Mouse (Mus musculus): ENCODE results near the gene Gnb5.

Gnb5 gene

GRCm38 (mm10) chr9:75308621-75309020, 2.5 kb downstream of the Gnb5 start:
- no peak for DNase-seq

- peak; percentile 81 for DNase-seq
Measured at GRCm38 (mm10) chr9:75312008-75312407, 5.9 kb downstream of the Gnb5 start.

DNA sequence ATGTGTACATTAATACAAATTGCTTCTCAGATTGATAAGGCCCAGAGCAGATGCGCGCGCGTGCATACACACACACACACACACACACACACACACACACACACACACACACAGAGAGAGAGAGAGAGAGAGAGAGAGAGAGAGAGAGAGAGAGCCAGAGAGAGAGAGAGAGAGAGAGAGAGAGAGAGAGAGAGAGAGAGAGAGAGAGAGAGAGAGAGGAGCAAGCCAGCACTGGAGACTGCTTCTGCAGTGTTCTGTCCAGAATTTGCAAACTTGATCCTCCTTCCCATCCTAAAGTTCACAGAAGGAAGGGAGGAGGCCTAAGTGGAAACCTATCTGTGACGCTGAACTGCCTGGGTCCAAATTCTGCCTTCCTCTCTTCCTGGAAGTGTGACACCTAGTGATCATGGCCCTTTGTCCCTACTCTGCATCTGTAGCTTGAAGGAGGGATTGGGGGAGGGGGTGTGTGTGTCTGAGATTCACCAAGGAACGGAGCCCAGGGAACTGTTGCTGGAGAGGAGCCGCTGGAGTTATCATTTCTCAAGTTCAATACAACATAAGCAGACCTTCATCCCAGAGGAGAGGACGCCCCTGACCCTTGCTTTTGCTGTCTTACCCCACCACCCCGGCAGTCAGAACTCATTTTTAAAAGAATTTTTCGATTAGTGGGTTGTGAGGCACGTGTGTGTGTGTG, 7.2 kb downstream of the Gnb5 start:
- DNase-seq, result peak; percentile 4

- DNase-seq, result peak; percentile 79
Measured at GRCm38 (mm10) chr9:75313832-75314516, 7.9 kb downstream of the Gnb5 start.

DNA sequence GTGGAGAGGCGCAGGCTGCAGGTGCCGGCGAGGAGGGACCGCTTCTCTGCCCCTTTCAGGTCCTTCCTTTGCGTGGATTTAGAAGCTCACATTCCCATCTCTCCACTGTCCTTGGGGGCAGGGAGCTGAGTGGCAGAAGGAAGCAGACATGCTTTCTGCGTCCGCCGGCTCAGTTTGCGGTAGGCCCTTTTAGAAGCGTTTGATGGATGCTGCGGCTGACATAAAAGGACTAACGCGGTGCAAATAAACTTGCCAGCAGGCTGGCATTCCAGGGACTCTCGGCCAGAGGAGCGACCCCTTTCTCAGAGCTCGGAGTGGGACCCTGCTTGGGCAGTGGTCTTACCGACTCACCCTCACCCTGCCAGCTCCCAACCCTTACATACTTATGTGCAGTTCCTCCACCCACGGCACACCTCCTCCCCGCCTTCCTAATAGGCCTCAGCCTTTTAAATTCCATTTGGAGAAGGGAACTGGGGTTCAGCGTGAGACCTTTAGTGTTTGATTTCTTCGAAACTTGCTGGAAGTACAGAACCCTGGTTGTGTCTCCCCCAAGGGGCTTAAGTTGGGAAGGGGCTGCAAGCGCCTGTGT, 8.5 kb downstream of the Gnb5 start:
- DNase-seq, result no peak

GRCm38 (mm10) chr9:75315238-75315637, 9.2 kb downstream of the Gnb5 start:
- no peak for DNase-seq

DNA sequence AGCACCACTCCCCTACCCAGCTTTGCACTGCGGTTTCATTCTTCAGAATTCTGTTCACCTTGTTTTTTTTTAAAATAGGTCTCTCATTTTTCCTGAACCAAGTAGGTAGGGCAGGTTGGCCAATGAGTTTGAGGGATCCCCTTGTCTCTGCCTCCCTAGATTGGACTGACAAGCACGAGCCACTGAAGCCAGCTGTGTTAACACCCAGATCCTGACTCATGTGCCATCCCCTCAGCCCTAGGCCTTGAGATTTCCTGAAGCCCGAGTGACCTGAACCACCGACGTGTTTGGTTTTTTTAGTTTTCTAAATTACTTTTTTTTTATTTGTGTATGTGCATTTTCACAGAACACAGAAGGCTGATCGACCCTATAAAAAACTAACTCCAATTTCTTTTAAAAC, 10.7 kb downstream of the Gnb5 start:
- no peak for DNase-seq

DNA sequence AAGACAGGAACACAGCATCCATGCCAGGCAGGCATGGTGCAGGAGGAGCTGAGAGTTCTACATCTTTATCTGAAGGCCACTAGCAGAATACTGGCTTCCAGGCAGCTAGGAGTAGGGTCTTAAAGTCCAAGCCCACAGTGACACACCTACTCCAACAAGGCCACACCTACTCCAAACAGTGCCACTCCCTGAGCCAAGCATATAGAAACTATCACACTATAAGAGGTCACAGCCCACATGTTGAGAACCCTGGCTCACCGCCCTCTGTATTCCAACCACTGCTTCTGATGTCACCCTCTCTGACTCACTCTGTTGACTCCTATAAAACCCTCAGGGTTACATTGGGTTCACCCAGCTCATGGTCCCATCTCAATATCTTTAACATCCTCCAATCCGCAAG, 12.1 kb downstream of the Gnb5 start:
- DNase-seq, result no peak

- DNase-seq, result no peak
Measured at GRCm38 (mm10) chr9:75319365-75319764, 13.3 kb downstream of the Gnb5 start.

- DNase-seq, result no peak
Measured at GRCm38 (mm10) chr9:75322099-75322885, 16.2 kb downstream of the Gnb5 start.

- no peak for DNase-seq
Measured at GRCm38 (mm10) chr9:75328047-75328446, 22.0 kb downstream of the Gnb5 start.

DNA sequence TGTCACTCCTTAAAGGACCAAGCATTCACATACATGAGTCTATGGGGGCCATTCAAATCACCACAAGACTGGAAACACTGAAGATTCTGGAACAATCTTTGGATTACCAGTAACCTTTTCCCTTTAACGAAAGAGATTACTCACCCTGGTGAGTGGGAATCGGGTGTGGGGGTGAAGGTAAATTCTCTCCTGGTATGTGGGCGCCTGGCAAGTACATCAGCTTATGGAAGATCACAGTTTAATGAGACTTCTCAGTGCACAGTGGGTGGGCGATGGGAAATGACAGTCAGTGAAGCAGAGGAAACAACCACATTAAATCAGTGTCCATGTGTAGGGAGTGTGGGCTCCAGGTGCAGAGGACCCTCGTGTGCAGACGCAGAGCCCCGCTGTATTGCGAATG, 24.7 kb downstream of the Gnb5 start:
- no peak for DNase-seq

DNA sequence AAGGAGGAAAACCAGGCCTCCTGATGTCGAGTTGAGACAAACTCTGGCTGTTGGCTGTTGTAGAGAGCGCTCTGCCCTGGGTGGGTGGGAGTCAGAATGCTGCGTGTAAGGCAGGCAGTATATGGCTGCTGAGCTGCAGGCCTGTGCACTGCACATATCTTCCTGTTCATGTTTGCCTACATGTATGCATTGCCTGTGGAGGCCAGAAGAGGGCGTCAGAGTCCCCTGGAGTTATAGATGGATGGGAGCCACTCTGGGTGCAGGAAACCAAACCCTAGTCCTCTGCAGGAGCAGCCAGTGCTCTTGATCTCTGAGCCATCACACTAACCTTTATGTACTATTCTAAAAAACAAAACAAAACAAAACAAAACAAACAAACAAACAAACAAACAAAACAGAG, 28.4 kb downstream of the Gnb5 start:
- no peak for DNase-seq

DNA sequence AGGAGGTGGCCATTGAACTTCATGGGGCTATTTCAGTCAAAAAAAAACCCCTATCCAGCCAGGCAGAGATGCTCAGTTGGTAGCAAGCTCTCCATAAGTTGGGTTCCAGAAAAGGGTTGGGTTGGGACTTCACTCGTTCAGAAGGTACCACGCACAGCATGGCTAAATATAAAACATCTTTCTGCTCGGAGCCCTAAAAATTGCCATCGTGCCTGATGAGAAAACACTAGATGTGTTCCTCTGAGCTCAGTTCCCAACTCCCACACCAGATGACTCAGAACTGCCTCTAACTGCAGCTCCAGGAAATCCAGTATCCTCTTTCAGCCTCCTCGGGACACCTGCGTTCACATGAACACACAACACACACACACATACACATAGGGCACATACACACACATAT, 31.9 kb downstream of the Gnb5 start:
- no peak for DNase-seq

GRCm38 (mm10) chr9:75342433-75342832, 36.3 kb downstream of the Gnb5 start:
- DNase-seq, result no peak

DNA sequence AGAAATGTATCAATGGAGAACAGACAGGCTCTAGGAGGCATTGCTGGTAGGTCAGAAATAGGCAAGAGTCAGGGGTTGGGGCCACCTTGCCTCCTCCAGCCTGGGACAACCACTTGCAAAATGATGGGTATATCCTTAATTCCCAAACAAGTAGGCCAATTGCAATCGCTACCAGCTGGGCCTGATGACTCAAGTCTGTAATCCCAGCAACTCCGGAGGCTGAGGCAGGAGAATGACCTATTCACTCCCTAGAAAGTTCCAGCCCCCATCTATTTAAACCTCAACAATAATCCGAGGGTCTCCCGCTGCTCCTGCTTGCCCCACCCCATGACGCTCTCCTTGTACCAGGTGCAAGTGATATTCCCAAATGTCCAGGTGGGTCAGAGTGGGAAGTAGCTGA, 41.4 kb downstream of the Gnb5 start, which contains the start of gene Bcl2l10:
Gene Bcl2l10, plus strand, starts transcription at position 301 of the 400 bp plus-strand sequence.
- no peak for DNase-seq

DNA sequence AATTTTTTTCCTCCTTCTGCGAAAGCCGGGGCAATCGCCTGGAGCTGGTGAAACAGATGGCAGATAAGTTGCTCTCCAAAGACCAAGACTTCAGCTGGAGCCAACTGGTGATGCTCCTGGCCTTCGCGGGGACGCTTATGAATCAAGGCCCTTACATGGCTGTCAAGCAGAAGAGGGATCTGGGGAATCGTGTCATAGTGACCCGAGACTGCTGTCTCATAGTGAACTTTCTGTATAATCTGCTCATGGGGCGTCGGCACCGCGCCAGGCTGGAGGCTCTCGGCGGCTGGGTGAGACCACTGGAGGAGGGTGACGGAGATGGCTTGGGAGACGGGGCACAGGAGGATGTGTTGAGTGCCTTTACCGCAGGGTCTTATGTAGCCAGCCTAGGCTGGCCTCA, 42.0 kb downstream of the Gnb5 start:
- DNase-seq, result no peak

DNA sequence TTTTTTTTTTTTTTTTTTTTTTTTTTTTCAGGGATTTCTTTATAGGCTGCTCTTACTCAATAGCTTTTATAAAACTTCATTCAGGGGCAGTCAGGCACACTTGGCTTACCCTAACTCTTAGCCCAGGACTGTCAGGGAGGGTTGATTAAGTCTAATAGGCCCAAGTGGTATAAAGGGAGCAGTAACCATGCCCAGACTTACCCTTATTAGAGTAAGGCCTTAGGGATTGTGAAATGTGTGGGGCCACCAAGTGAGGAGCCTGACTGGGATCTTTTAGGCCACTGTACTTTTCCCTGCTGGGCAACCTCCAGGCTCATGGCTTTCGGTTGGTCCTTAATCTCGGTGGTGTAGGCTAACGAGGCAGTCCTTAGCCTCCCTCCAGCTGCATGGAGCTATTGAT, 42.6 kb downstream of the Gnb5 start:
- DNase-seq, result no peak

DNA sequence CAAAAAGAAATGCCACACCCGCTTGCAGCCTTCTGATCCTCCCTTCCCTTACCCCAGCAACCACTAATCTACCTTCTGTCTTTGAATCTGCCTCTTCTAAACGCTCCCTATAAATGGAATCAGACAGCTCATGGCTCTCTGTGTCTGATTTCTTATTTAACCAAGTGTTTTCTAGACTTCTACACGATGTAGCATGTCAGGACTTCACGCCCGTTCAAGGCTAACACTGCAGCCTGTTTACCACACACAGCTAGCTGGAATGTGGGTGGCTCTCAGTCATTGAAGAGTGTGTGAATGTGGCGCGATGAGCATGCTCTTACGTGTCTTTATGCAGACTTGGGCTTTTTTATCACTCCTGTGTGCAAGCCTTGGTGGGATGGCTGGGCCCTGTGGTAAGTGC, 47.0 kb downstream of the Gnb5 start:
- DNase-seq, result no peak

GRCm38 (mm10) chr9:75355783-75356182, 49.7 kb downstream of the Gnb5 start:
- no peak for DNase-seq

DNA sequence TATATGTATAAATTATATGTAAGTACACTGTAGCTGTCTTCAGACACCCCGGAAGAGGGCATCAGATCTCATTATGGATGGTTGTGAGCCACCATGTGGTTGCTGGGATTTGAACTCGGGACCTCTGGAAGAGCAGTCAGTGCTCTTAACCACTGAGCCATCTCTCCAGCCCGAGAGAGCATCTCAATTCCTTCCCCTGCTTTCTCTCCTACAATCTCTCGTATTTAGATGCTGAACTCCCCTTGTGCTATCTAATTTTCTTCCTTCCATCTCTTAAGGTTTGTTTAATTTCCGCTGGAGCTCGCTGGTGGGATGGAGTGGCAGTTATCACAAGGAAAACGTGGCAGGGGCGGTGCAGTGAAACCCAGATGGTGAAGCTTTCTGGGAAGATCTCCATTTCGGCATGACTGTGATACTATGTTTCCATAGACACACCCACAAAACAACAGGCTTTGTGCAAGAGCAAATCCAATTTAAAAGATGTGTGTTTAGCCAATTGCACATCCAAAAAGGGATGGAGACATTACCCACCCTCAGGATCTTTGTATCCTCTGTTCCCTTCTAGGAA, 51.1 kb downstream of the Gnb5 start:
- DNase-seq, result no peak

DNA sequence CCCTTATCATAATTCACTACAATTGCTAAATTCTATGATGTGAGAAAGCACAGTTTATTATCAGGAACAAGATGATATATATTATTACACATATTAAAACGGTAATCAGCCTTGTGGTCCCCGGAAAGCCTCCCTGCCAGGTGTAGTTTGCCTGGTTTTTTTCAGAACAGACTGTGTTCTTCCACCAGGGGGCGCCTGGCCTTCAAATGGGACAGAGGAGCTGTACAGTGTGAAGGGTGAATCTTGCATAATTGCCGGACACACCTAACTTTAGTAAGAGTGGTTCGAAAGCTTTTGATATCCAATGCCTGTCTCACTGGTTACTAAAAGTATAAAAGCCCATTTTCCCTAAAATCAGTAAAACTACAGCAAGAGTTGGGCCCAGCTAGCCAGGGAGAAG, 55.6 kb downstream of the Gnb5 start:
- peak; percentile 70 for DNase-seq

DNA sequence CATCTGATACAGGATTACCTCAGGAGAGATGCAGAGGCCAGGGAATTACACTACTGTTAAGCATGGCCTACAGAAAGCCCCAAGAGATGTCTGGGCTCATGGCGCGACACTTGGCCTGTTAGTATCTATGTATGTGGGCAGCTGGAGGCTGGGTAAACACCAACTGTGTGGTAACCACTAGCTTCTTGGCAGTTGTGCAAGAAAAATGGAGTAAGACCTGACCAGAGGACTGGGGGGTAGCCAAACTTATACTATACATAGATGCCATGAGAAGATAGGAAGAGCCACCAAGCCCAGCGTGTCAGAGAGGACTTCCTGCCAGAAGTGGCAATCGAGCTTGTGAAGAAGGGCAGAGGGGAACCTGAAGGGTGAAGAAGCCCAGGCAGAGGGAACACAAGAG, 56.1 kb downstream of the Gnb5 start:
- DNase-seq, result no peak

Data from kidney, adult 18-20 months (tissue).